Comparison of ENCODE assay signal across 8 mouse cellular contexts in genomic region chr1:58392652-58393283, GRCm38 (mm10). TPM values are rescaled to one million over a fixed set of nuclear protein-coding genes. Genes with fewer than 3 reads are reported as not detected.
A peak's percentile ranks its signal among the peaks of the same experiment; 100 is the strongest.
DNase-seq lines count a peak whose midpoint lies in the region; ATAC-seq and TF ChIP-seq lines count a peak whose summit lies in the region.

Gene Bzw1, plus strand, starts transcription at chr1:58392898.

- H3K4me3 ChIP-seq in embryonic facial prominence, embryonic 13.5 days: peak within 1 kb of the TSS; percentile 91
- H3K4me3 ChIP-seq in kidney, adult 2 months (ENCODE audit: insufficient read depth, low read depth, low read length): peak within 1 kb of the TSS; percentile 97
- peak within 1 kb of the TSS; percentile 99 for H3K4me3 ChIP-seq in limb, embryonic 12.5 days (replicated peaks)
- H3K4me3 ChIP-seq in midbrain, embryonic 15.5 days: peak within 1 kb of the TSS; percentile 92
- peak within 1 kb of the TSS; percentile 99 for H3K4me3 ChIP-seq in spleen, adult 2 months (ENCODE audit: extremely low read depth, insufficient read depth, insufficient read length)

- DNase-seq in 3134 (ENCODE audit: extremely low read depth, insufficient read length, low spot score): peak; percentile 93
- peak; percentile 95 to 98 for DNase-seq in adrenal gland, postnatal 36 days
- peak; percentile 93 to 95 for DNase-seq in heart, adult 18-20 months
- peak; percentile 95 for DNase-seq in kidney, adult 2 months
- DNase-seq in spleen, adult 2 months (ENCODE audit: low read depth in 1 of 2, low spot score in 2 of 2): peak; percentile 86 to 92

- WGBS in embryonic facial prominence, embryonic 13.5 days: under 1% methylated on average over 47 of the region's 61 CpGs
- 1% methylated on average over 61 of the region's 61 CpGs for WGBS in kidney, adult 2 months
- under 1% methylated on average over 56 of the region's 61 CpGs for WGBS in limb, embryonic 12.5 days
- 0% methylated on average over 56 of the region's 61 CpGs for WGBS in midbrain, embryonic 15.5 days
- under 1% methylated on average over 51 of the region's 61 CpGs for WGBS in spleen, adult 2 months

- TF ChIP-seq CTCF in kidney, adult 2 months (conservative IDR thresholded peaks at IDR 0.05; ENCODE audit: insufficient read depth, insufficient read length, low read depth, low read length): no peak
- TF ChIP-seq CTCF in spleen, adult 2 months (IDR thresholded peaks at IDR 0.05; ENCODE audit: extremely low read depth, insufficient read depth, insufficient read length, insufficient replicate concordance): no peak

- H3K36me3 ChIP-seq in embryonic facial prominence, embryonic 13.5 days: peaks cover 31% of the 10 kb centered on the region
- peaks cover under 1% of the 10 kb centered on the region for H3K36me3 ChIP-seq in kidney, adult 2 months (ENCODE audit: control insufficient read depth, insufficient read depth, low read length)
- peaks cover 31% of the 10 kb centered on the region for H3K36me3 ChIP-seq in limb, embryonic 12.5 days
- peaks cover 17% of the 10 kb centered on the region for H3K36me3 ChIP-seq in midbrain, embryonic 15.5 days (replicated peaks)
- H3K36me3 ChIP-seq in spleen, adult 2 months (ENCODE audit: control insufficient read depth, insufficient read depth, low read length): peaks cover 9% of the 10 kb centered on the region

- H3K27ac ChIP-seq in embryonic facial prominence, embryonic 13.5 days: peak within 1 kb of the TSS; percentile 99
- H3K27ac ChIP-seq in kidney, adult 2 months (ENCODE audit: insufficient read depth, low read depth, low read length): peak within 1 kb of the TSS; percentile 100
- H3K27ac ChIP-seq in limb, embryonic 12.5 days: peak within 1 kb of the TSS; percentile 98
- peak within 1 kb of the TSS; percentile 99 for H3K27ac ChIP-seq in midbrain, embryonic 15.5 days
- H3K27ac ChIP-seq in spleen, adult 2 months (ENCODE audit: insufficient read depth, low read length): peak within 1 kb of the TSS; percentile 100

- H3K4me1 ChIP-seq in embryonic facial prominence, embryonic 13.5 days: peaks cover 22% of the 10 kb centered on the region
- H3K4me1 ChIP-seq in kidney, adult 2 months (ENCODE audit: control insufficient read depth, insufficient read depth, low read length): peaks cover 3% of the 10 kb centered on the region; the same call in 1 of the 2 replicates
- peaks cover 17% of the 10 kb centered on the region for H3K4me1 ChIP-seq in limb, embryonic 12.5 days (replicated peaks)
- H3K4me1 ChIP-seq in midbrain, embryonic 15.5 days: peaks cover 23% of the 10 kb centered on the region
- H3K4me1 ChIP-seq in spleen, adult 2 months (ENCODE audit: control insufficient read depth, insufficient read depth, insufficient read length): no peaks in the 10 kb centered on the region

- peak; percentile 97 for ATAC-seq in embryonic facial prominence, embryonic 13.5 days (ENCODE audit: insufficient number of reproducible peaks, insufficient read depth, low FRiP score, low TSS enrichment, low read depth)
- peak; percentile 98 for ATAC-seq in limb, embryonic 12.5 days (ENCODE audit: insufficient number of reproducible peaks, insufficient read depth, low FRiP score, low TSS enrichment, low read depth)
- peak; percentile 98 for ATAC-seq in midbrain, embryonic 15.5 days (replicated peaks)

- TF ChIP-seq POLR2A in kidney, adult 2 months (IDR thresholded peaks at IDR 0.05; ENCODE audit: low read depth, low read length): peak; percentile 61
- TF ChIP-seq POLR2A in spleen, adult 2 months (IDR thresholded peaks at IDR 0.05; ENCODE audit: low read depth, low read length): peak; percentile 82

- peak within 1 kb of the TSS; percentile 99 for H3K9ac ChIP-seq in embryonic facial prominence, embryonic 13.5 days
- peak within 1 kb of the TSS; percentile 98 for H3K9ac ChIP-seq in limb, embryonic 12.5 days (replicated peaks)
- H3K9ac ChIP-seq in midbrain, embryonic 15.5 days: peak within 1 kb of the TSS; percentile 92

- peak within 1 kb of the TSS; percentile 83 for H3K4me2 ChIP-seq in embryonic facial prominence, embryonic 13.5 days
- H3K4me2 ChIP-seq in limb, embryonic 12.5 days: peak within 1 kb of the TSS; percentile 78
- H3K4me2 ChIP-seq in midbrain, embryonic 15.5 days: peak within 1 kb of the TSS; percentile 74

- H3K27me3 ChIP-seq in embryonic facial prominence, embryonic 13.5 days: no peaks in the 10 kb centered on the region
- no peaks in the 10 kb centered on the region for H3K27me3 ChIP-seq in kidney, adult 2 months (replicated peaks; ENCODE audit: control insufficient read depth, insufficient read depth, low read length)
- H3K27me3 ChIP-seq in limb, embryonic 12.5 days: no peaks in the 10 kb centered on the region
- H3K27me3 ChIP-seq in midbrain, embryonic 15.5 days (replicated peaks): no peaks in the 10 kb centered on the region
- H3K27me3 ChIP-seq in spleen, adult 2 months (ENCODE audit: control insufficient read depth, insufficient read depth, low read length): 0 out of 2 replicates have a peak, but pooled peaks cover 1% of the 10 kb centered on the region

- H3K9me3 ChIP-seq in embryonic facial prominence, embryonic 13.5 days: no peaks in the 10 kb centered on the region
- H3K9me3 ChIP-seq in limb, embryonic 12.5 days: no peaks in the 10 kb centered on the region
- H3K9me3 ChIP-seq in midbrain, embryonic 15.5 days: no peaks in the 10 kb centered on the region

RNA-seq across cellular contexts. Expression of gene Bzw1, which starts in this region (rescaled TPM):
- 100 to 1,000 TPM; 149 to 239 TPM for total RNA-seq in adrenal gland, postnatal 36 days (2021)
- 344 and 384 TPM in 2 replicates for polyA plus RNA-seq in embryonic facial prominence, embryonic 13.5 days (2015; fragmentation: Nextera tagmentation; extraction: Ambion mirVana)
- total RNA-seq in heart, adult 18-20 months (2021): 10 to 100 TPM; 66.2 to 70.6 TPM
- polyA plus RNA-seq in kidney, adult 2 months (2012; rRNA removed): 24.8 and 32.2 TPM in 2 replicates
- 408 and 418 TPM in 2 replicates for polyA plus RNA-seq in limb, embryonic 12.5 days (2016; fragmentation: Nextera tagmentation; extraction: Ambion mirVana)
- polyA plus RNA-seq in midbrain, embryonic 15.5 days (2015; fragmentation: Nextera tagmentation; extraction: Ambion mirVana): 310 and 332 TPM in 2 replicates
- 12.1 and 13.3 TPM in 2 replicates for polyA plus RNA-seq in spleen, adult 2 months (2012; rRNA removed)

Comparison
In these comparisons a context has a peak if more than half of its experiments do, and no peak if none do; other contexts are left out.
1. Peak in every context shown above with its lines: DNase-seq, ATAC-seq, H3K4me3 ChIP-seq and H3K27ac ChIP-seq.